Mouse (Mus musculus) bone marrow, adult 2 months (tissue): ENCODE measurements around the gene Dcst2.

Experiments used
- CTCF ChIP-seq: fragments of 200-500 bp; IDR thresholded peaks from 2 replicates; pipeline ENCODE4 v1.5.1; 2011; ENCODE audit warnings: low read length, control low read depth; ENCODE audit not compliant: control insufficient read depth, insufficient read depth
- POLR2A ChIP-seq: fragments of 200-500 bp; IDR thresholded peaks from 2 replicates; pipeline ENCODE4 v1.6.1; 2011; ENCODE audit warnings: low read depth, mild to moderate bottlenecking, control low read depth, low read length, borderline replicate concordance; ENCODE audit not compliant: control insufficient read depth

DNA sequence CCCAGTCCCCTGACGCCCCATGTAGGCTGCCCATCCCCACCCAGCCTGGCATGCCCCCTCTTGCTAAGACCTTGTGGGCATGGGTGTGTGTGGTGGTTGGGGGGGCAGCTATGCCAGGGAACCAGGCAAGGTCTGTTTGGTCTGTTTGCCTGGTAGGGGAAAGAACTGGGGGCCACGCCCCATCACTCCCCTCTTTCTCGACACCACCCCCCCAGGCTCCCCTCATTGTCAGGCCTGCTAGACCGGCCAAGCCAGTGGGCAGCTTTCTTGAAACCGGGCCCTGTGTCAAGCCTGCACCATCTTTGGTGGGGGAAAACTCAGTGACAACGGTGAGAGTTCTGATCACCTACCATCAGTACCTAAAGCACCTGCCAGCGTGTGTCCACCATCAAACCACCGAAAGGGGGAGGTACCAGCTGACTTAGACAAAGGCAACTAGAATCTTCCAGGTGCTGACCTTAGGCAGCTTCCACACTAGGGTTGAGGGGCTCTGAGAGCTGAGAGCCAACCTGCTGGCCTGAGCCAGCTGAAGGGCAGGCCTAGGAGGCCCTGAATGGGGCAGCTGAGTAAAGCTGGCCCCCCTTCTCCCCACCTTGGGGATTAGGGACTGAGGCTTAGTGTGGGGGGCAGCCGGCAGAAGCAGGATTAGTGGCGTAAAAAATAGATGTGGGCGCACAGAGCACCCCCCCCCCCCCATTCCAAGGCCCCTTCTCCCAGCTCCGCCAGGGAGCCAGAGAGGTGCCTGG is 22.7 kb downstream of the Dcst2 start:
- TF ChIP-seq CTCF (no peak), POLR2A (no peak)
